Mouse (Mus musculus): ENCODE measurements around the gene Farp1. TPM values are rescaled to one million over a fixed set of nuclear protein-coding genes. Genes with fewer than 3 reads are reported as not detected.

The Farp1 gene
- total RNA-seq, 1 experiment from 2014 or later: 21.1 TPM

- no peak for DNase-seq
Observed at GRCm38 (mm10) chr14:121219226-121220039, 184.4 kb downstream of the Farp1 start.

- DNase-seq: no peak
Observed at GRCm38 (mm10) chr14:121220040-121220322, 185.0 kb downstream of the Farp1 start.

GRCm38 (mm10) chr14:121220723-121221122, 185.7 kb downstream of the Farp1 start:
- peak; percentile 82 for DNase-seq

- peak; percentile 55 for DNase-seq
Observed at GRCm38 (mm10) chr14:121225804-121226203, 190.8 kb downstream of the Farp1 start.

- DNase-seq: no peak
Observed at GRCm38 (mm10) chr14:121229036-121229773, 194.2 kb downstream of the Farp1 start.

- DNase-seq: no peak
Observed at GRCm38 (mm10) chr14:121231232-121231631, 196.2 kb downstream of the Farp1 start.

GRCm38 (mm10) chr14:121234741-121235307, 199.8 kb downstream of the Farp1 start:
- DNase-seq: no peak

GRCm38 (mm10) chr14:121236736-121237135, 201.7 kb downstream of the Farp1 start:
- DNase-seq: no peak

- DNase-seq: no peak
Observed at GRCm38 (mm10) chr14:121238727-121239126, 203.7 kb downstream of the Farp1 start.

GRCm38 (mm10) chr14:121239386-121239785, 204.4 kb downstream of the Farp1 start:
- no peak for DNase-seq

- DNase-seq: no peak
Observed at GRCm38 (mm10) chr14:121244104-121244503, 209.1 kb downstream of the Farp1 start.

GRCm38 (mm10) chr14:121246048-121246731, 211.2 kb downstream of the Farp1 start:
- no peak for DNase-seq

- DNase-seq: no peak
Observed at GRCm38 (mm10) chr14:121247287-121247686, 212.3 kb downstream of the Farp1 start.

GRCm38 (mm10) chr14:121248346-121248745, 213.3 kb downstream of the Farp1 start:
- no peak for DNase-seq

- DNase-seq: no peak
Observed at GRCm38 (mm10) chr14:121251099-121251498, 216.1 kb downstream of the Farp1 start.

- DNase-seq: no peak
Observed at GRCm38 (mm10) chr14:121251708-121252107, 216.7 kb downstream of the Farp1 start.

GRCm38 (mm10) chr14:121252542-121252941, 217.5 kb downstream of the Farp1 start:
- DNase-seq: no peak

GRCm38 (mm10) chr14:121254869-121255268, 219.9 kb downstream of the Farp1 start:
- DNase-seq: no peak

GRCm38 (mm10) chr14:121255469-121255868, 220.5 kb downstream of the Farp1 start:
- no peak for DNase-seq

GRCm38 (mm10) chr14:121256896-121257295, 221.9 kb downstream of the Farp1 start:
- DNase-seq: peak; percentile 58

GRCm38 (mm10) chr14:121259332-121259731, 224.3 kb downstream of the Farp1 start:
- DNase-seq: no peak

- peak; percentile 68 for DNase-seq
Observed at GRCm38 (mm10) chr14:121259789-121260188, 224.8 kb downstream of the Farp1 start.

All from adrenal gland, postnatal 14 days (tissue).